ENCODE assay signal across 23 mouse cellular contexts in the genomic region with DNA sequence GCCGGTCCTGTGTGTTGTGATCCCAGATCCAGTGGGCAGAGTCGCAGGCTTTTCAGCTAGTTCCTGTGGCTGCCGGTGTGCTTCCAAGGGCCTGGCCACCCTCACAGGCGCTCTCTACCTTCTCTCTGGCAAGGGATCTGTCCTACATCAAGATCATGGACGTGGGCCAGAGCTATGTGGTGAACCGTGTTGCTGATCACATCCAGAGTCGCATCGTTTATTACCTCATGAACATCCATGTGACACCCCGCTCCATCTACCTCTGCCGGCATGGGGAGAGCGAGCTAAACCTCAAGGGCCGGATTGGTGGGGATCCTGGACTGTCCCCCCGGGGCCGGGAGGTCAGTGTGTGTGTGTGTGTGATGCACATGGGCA. TPM values are rescaled to one million over a fixed set of nuclear protein-coding genes. Genes with fewer than 3 reads are reported as not detected.
DNase-seq lines count a peak whose midpoint lies in the region; ATAC-seq and TF ChIP-seq lines count a peak whose summit lies in the region.
"Had no signal": no experiment of that assay in that cellular context is flagged by ENCODE, and none has a peak within 500 bp of the region (broad histone marks: within the 10 kb centered on the region; RNA-seq: fewer than 3 reads in every experiment).

No protein-coding gene starts in this region.

- no peaks in the 10 kb centered on the region for H3K36me3 ChIP-seq in heart, embryonic 15.5 days
- peaks cover 3% of the 10 kb centered on the region; the same call in 1 of the 2 replicates for H3K36me3 ChIP-seq in liver, embryonic 12.5 days
- H3K36me3 ChIP-seq in liver, postnatal 0 days (replicated peaks; ENCODE audit: insufficient read depth, low read length) = peaks cover 2% of the 10 kb centered on the region; the same call in 1 of the 2 replicates
- no peaks in the 10 kb centered on the region for H3K36me3 ChIP-seq in limb, embryonic 10.5 days
- H3K36me3 ChIP-seq: liver, embryonic 15.5 days; midbrain, embryonic 10.5 days had no signal

- H3K9ac ChIP-seq in heart, embryonic 15.5 days = no peak overlapping the region
- H3K9ac ChIP-seq in liver, embryonic 12.5 days = no peak overlapping the region
- H3K9ac ChIP-seq in liver, postnatal 0 days (replicated peaks) = no peak overlapping the region
- H3K9ac ChIP-seq: embryonic facial prominence, embryonic 12.5 days; liver, embryonic 15.5 days had no signal

- no peaks in the 10 kb centered on the region for H3K9me3 ChIP-seq in heart, embryonic 15.5 days (replicated peaks)
- no peaks in the 10 kb centered on the region for H3K9me3 ChIP-seq in liver, embryonic 12.5 days (replicated peaks)
- H3K9me3 ChIP-seq in liver, postnatal 0 days (ENCODE audit: low read length) = no peaks in the 10 kb centered on the region
- H3K9me3 ChIP-seq in limb, embryonic 10.5 days (replicated peaks) = no peaks in the 10 kb centered on the region
- H3K9me3 ChIP-seq: embryonic facial prominence, embryonic 12.5 days; liver, embryonic 15.5 days; midbrain, embryonic 10.5 days had no signal

- no peaks in the 10 kb centered on the region for H3K27me3 ChIP-seq in heart, embryonic 15.5 days
- 0 out of 2 replicates have a peak, but pooled peaks cover 3% of the 10 kb centered on the region for H3K27me3 ChIP-seq in liver, embryonic 12.5 days (replicated peaks)
- H3K27me3 ChIP-seq in liver, postnatal 0 days (ENCODE audit: insufficient read depth, low read length) = no peaks in the 10 kb centered on the region
- no peaks in the 10 kb centered on the region for H3K27me3 ChIP-seq in limb, embryonic 10.5 days (ENCODE audit: low read depth, poor library complexity, severe bottlenecking)
- H3K27me3 ChIP-seq: embryonic facial prominence, embryonic 12.5 days; liver, embryonic 15.5 days; Patski had no signal

- peak overlapping the region; percentile 36; the same call in 1 of the 2 replicates for H3K4me2 ChIP-seq in heart, embryonic 15.5 days
- peak overlapping the region; percentile 32; the same call in 1 of the 2 replicates for H3K4me2 ChIP-seq in liver, embryonic 12.5 days
- H3K4me2 ChIP-seq in liver, postnatal 0 days (ENCODE audit: low read depth, low read length) = no peak overlapping the region
- H3K4me2 ChIP-seq: embryonic facial prominence, embryonic 12.5 days had no signal

- peaks cover 11% of the 10 kb centered on the region for H3K4me1 ChIP-seq in heart, embryonic 15.5 days (replicated peaks)
- peaks cover 52% of the 10 kb centered on the region for H3K4me1 ChIP-seq in liver, embryonic 12.5 days
- no peaks in the 10 kb centered on the region for H3K4me1 ChIP-seq in liver, postnatal 0 days (ENCODE audit: insufficient read depth)
- H3K4me1 ChIP-seq in limb, embryonic 10.5 days = peaks cover 26% of the 10 kb centered on the region

- no peak overlapping the region for H3K27ac ChIP-seq in heart, embryonic 15.5 days
- 0 out of 2 replicates have a peak overlapping the region, but pooled peaks have one; percentile 4 for H3K27ac ChIP-seq in liver, embryonic 12.5 days
- H3K27ac ChIP-seq in liver, postnatal 0 days (ENCODE audit: low read depth) = no peak overlapping the region
- H3K27ac ChIP-seq in limb, embryonic 10.5 days = peak overlapping the region; percentile 4; the same call in 1 of the 2 replicates
- H3K27ac ChIP-seq: embryonic facial prominence, embryonic 12.5 days had no signal

- DNase-seq in gastrocnemius, adult 18-20 months (ENCODE audit: low spot score) = peak; percentile 67
- DNase-seq in gastrocnemius, postnatal 4 days (ENCODE audit: low spot score in 2 of 2) = no peak
- DNase-seq in heart, postnatal 4 days = no peak
- DNase-seq in liver, postnatal 0 days = no peak
- no peak for DNase-seq in limb, embryonic 10.5 days (ENCODE audit: low spot score)
- no peak for DNase-seq in cerebellum, postnatal 25 days
- DNase-seq: adrenal gland, adult 8-10 months; cerebellum, adult 9-10 months; kidney, adult 9 months; thymus, adult 2 months had no signal

- ATAC-seq in heart, embryonic 15.5 days (replicated peaks; ENCODE audit: insufficient number of reproducible peaks, insufficient read depth, low FRiP score, low read depth) = no peak
- ATAC-seq in liver, embryonic 12.5 days = no peak
- no peak for ATAC-seq in liver, postnatal 0 days
- ATAC-seq: forebrain, embryonic 14.5 days; hindbrain, embryonic 16.5 days; Patski had no signal

- no peak for TF ChIP-seq EP300 in liver, postnatal 0 days (IDR thresholded peaks at IDR 0.05; ENCODE audit: low read depth)

- 58% methylated on average over 14 of the region's 14 CpGs for WGBS in heart, embryonic 15.5 days
- WGBS in liver, embryonic 12.5 days (ENCODE audit: insufficient replicate concordance) = 81% methylated on average over 14 of the region's 14 CpGs
- 82% methylated on average over 14 of the region's 14 CpGs for WGBS in liver, postnatal 0 days (ENCODE audit: insufficient replicate concordance)
- WGBS in limb, embryonic 10.5 days = 78% methylated on average over 14 of the region's 14 CpGs

- H3K4me3 ChIP-seq in heart, embryonic 15.5 days = no peak overlapping the region
- no peak overlapping the region for H3K4me3 ChIP-seq in liver, embryonic 12.5 days
- no peak overlapping the region for H3K4me3 ChIP-seq in liver, postnatal 0 days (ENCODE audit: low read depth, low read length)
- H3K4me3 ChIP-seq in limb, embryonic 10.5 days = no peak overlapping the region
- H3K4me3 ChIP-seq: embryonic facial prominence, embryonic 12.5 days; erythroblast, embryonic 14.5 days; liver, embryonic 15.5 days; midbrain, embryonic 10.5 days had no signal

- TF ChIP-seq CTCF in liver, postnatal 0 days (IDR thresholded peaks at IDR 0.05; ENCODE audit: low read depth) = no peak

RNA-seq across cellular contexts. Expression of a gene that starts 18.7 kb away (rescaled TPM):
- total RNA-seq in gastrocnemius, adult 18-20 months (2021) = 10 to 100 TPM; 18.8 to 43.0 TPM
- total RNA-seq in gastrocnemius, postnatal 4 days (2021) = 10 to 100 TPM; 17.2 to 21.4 TPM
- polyA plus RNA-seq in heart, embryonic 15.5 days (2015; fragmentation: Nextera tagmentation; extraction: Ambion mirVana) = 3.3 and 5.4 TPM in 2 replicates
- 1 to 10 TPM; 3.4 TPM for total RNA-seq in heart, postnatal 4 days (2021)
- polyA plus RNA-seq in liver, embryonic 12.5 days (2016; fragmentation: Nextera tagmentation; extraction: Ambion mirVana) = 3.4 and 4.4 TPM in 2 replicates
- 3.1 and 3.8 TPM in 2 replicates for polyA plus RNA-seq in liver, postnatal 0 days (2015; fragmentation: Nextera tagmentation; extraction: Ambion mirVana)
- 12.5 and 14.6 TPM in 2 replicates for polyA plus RNA-seq in limb, embryonic 10.5 days (2016; fragmentation: Nextera tagmentation; extraction: Ambion mirVana)

RNA-seq across cellular contexts. Expression of a gene that starts 24.5 kb away (rescaled TPM):
- total RNA-seq in gastrocnemius, adult 18-20 months (2021) = under 1 TPM; 0.27 to 0.90 TPM
- 1 to 10 TPM; 2.9 to 3.8 TPM for total RNA-seq in gastrocnemius, postnatal 4 days (2021)
- not detected in 2 replicates for polyA plus RNA-seq in heart, embryonic 15.5 days (2015; fragmentation: Nextera tagmentation; extraction: Ambion mirVana)
- not detected for total RNA-seq in heart, postnatal 4 days (2021)
- 0.11 TPM in 1 of 2 replicates, not detected in the other for polyA plus RNA-seq in liver, embryonic 12.5 days (2016; fragmentation: Nextera tagmentation; extraction: Ambion mirVana)
- not detected in 2 replicates for polyA plus RNA-seq in liver, postnatal 0 days (2015; fragmentation: Nextera tagmentation; extraction: Ambion mirVana)
- polyA plus RNA-seq in limb, embryonic 10.5 days (2016; fragmentation: Nextera tagmentation; extraction: Ambion mirVana) = not detected in 2 replicates
- total RNA-seq: granulocyte monocyte progenitor cell, adult 5-6 weeks; midbrain, postnatal 0 days; neutrophil, adult 5-6 weeks had no signal
- polyA plus RNA-seq: erythroblast, embryonic 14.5 days; hindbrain, embryonic 16.5 days; midbrain, embryonic 10.5 days; midbrain, postnatal 0 days; stomach, embryonic 14.5 days had no signal

RNA-seq across cellular contexts. Expression of a gene that starts 28.1 kb away (rescaled TPM):
- total RNA-seq in gastrocnemius, adult 18-20 months (2021) = 10 to 100 TPM in 1 of 2 experiments, 1 to 10 TPM in 1; 9.8 to 15.5 TPM
- 10 to 100 TPM; 50.6 to 54.3 TPM for total RNA-seq in gastrocnemius, postnatal 4 days (2021)
- polyA plus RNA-seq in heart, embryonic 15.5 days (2015; fragmentation: Nextera tagmentation; extraction: Ambion mirVana) = 64.9 and 86.2 TPM in 2 replicates
- 10 to 100 TPM; 48.2 to 50.4 TPM for total RNA-seq in heart, postnatal 4 days (2021)
- polyA plus RNA-seq in liver, embryonic 12.5 days (2016; fragmentation: Nextera tagmentation; extraction: Ambion mirVana) = 19.0 and 21.5 TPM in 2 replicates
- 34.1 and 35.0 TPM in 2 replicates for polyA plus RNA-seq in liver, postnatal 0 days (2015; fragmentation: Nextera tagmentation; extraction: Ambion mirVana)
- 36.1 and 44.4 TPM in 2 replicates for polyA plus RNA-seq in limb, embryonic 10.5 days (2016; fragmentation: Nextera tagmentation; extraction: Ambion mirVana)

RNA-seq across cellular contexts. Expression of a gene that starts 49.2 kb away (rescaled TPM):
- 10 to 100 TPM; 13.1 to 17.2 TPM for total RNA-seq in gastrocnemius, adult 18-20 months (2021)
- 10 to 100 TPM; 10.3 to 12.0 TPM for total RNA-seq in gastrocnemius, postnatal 4 days (2021)
- polyA plus RNA-seq in heart, embryonic 15.5 days (2015; fragmentation: Nextera tagmentation; extraction: Ambion mirVana) = 9.2 and 13.6 TPM in 2 replicates
- total RNA-seq in heart, postnatal 4 days (2021) = 1 to 10 TPM; 9.1 to 9.3 TPM
- polyA plus RNA-seq in liver, embryonic 12.5 days (2016; fragmentation: Nextera tagmentation; extraction: Ambion mirVana) = 8.8 and 9.1 TPM in 2 replicates
- polyA plus RNA-seq in liver, postnatal 0 days (2015; fragmentation: Nextera tagmentation; extraction: Ambion mirVana) = 13.3 and 14.3 TPM in 2 replicates
- 7.5 and 9.4 TPM in 2 replicates for polyA plus RNA-seq in limb, embryonic 10.5 days (2016; fragmentation: Nextera tagmentation; extraction: Ambion mirVana)

RNA-seq across cellular contexts. Expression of a gene that starts 56.9 kb away (rescaled TPM):
- 1 to 10 TPM; 2.2 to 3.5 TPM for total RNA-seq in gastrocnemius, adult 18-20 months (2021)
- total RNA-seq in gastrocnemius, postnatal 4 days (2021) = 10 to 100 TPM; 16.0 to 16.4 TPM
- polyA plus RNA-seq in heart, embryonic 15.5 days (2015; fragmentation: Nextera tagmentation; extraction: Ambion mirVana) = 1.2 and 1.4 TPM in 2 replicates
- total RNA-seq in heart, postnatal 4 days (2021) = 1 to 10 TPM in 1 of 2 experiments, under 1 TPM in 1; 0.81 to 1.3 TPM
- 0.31 and 0.68 TPM in 2 replicates for polyA plus RNA-seq in liver, embryonic 12.5 days (2016; fragmentation: Nextera tagmentation; extraction: Ambion mirVana)
- 0.05 and 0.13 TPM in 2 replicates for polyA plus RNA-seq in liver, postnatal 0 days (2015; fragmentation: Nextera tagmentation; extraction: Ambion mirVana)
- 1.7 and 3.1 TPM in 2 replicates for polyA plus RNA-seq in limb, embryonic 10.5 days (2016; fragmentation: Nextera tagmentation; extraction: Ambion mirVana)

Comparison
In these comparisons a context has a peak if more than half of its experiments do, and no peak if none do; other contexts are left out.
1. H3K27ac ChIP-seq: peak in liver, embryonic 12.5 days (single experiment) and limb, embryonic 10.5 days (single experiment); none in heart, embryonic 15.5 days (single experiment) and liver, postnatal 0 days (single experiment).